Mouse (Mus musculus): ENCODE measurements around the gene Cort.

Gene Cort

DNA sequence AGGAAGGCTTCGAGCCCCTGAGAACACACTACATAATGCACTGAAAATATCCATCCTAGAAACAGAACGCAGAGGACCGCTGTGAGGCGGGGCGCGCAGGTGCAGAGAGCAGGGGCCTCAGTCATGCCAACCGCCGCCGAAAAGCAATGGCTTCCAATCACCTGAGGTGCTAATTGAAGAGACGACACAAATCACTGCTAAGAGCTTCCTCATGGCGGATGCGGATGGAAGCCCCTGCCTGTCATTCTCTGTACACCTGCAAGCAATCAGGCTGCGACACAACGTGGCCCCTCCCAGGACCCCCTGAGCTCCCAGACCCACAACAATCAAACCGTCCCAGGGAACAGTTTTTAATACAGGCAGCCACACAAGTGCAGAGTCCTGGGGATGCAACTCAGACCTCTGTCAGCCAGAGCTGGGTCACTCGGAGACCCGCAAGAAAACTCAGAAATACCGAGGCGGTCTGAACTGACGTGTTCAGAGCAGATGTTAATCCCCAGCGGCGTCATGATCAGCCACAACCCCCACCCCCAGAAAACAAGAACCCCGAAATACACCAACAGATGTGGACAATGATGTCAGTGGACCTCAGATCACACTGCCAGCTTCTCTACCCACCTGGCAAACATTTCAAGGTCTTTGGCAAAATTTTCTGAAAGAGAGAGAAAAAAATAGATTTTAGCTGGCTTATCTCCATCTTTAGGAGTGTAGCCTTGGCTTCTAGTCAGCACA is 4.6 kb upstream of the Cort start:
- ChIA-PET POLR2A (interaction anchor here in 3 of 4 experiments (0.6 to 1.6 kb wide), 3 partner anchors 8 to 49 kb away, joined by 3 to 4 read pairs (median 4); partner anchors contain the start of gene Dffa (in 1 of the 3)), CTCF (interaction anchor here in 3 of 4 experiments (0.6 to 3.3 kb wide), 3 partner anchors 13 to 17 kb away, joined by 3 to 10 read pairs (median 5); no protein-coding TSS in a partner anchor)

- POLR2A ChIA-PET: interaction anchor here in 2 of 4 experiments (0.6 to 1.6 kb wide), 6 partner anchors 8 to 501 kb away, joined by 3 to 4 read pairs (median 4); partner anchors contain the start of genes Cenps (in 2 of the 2) and Tardbp (in 1 of the 2)
- CTCF ChIA-PET: interaction anchor here in 2 of 4 experiments (0.6 to 1.3 kb wide), 4 partner anchors 27 to 183 kb away, joined by 3 read pairs; no protein-coding TSS in a partner anchor
These were observed 1.9 kb upstream of the Cort start for GRCm38 (mm10) chr4:149128467-149128866.

GRCm38 (mm10) chr4:149126115-149126509 is 451 bp downstream of the Cort start:
- ChIA-PET POLR2A (interaction anchor here in 2 of 4 experiments (0.6 to 3.7 kb wide), 5 partner anchors 8 to 194 kb away, joined by 3 to 13 read pairs (median 4); partner anchors contain the start of genes Cenps (in 1 of the 2), Dffa (in 1 of the 2) and Pgd (in 1 of the 2)), CTCF (no interaction called here)

DNA sequence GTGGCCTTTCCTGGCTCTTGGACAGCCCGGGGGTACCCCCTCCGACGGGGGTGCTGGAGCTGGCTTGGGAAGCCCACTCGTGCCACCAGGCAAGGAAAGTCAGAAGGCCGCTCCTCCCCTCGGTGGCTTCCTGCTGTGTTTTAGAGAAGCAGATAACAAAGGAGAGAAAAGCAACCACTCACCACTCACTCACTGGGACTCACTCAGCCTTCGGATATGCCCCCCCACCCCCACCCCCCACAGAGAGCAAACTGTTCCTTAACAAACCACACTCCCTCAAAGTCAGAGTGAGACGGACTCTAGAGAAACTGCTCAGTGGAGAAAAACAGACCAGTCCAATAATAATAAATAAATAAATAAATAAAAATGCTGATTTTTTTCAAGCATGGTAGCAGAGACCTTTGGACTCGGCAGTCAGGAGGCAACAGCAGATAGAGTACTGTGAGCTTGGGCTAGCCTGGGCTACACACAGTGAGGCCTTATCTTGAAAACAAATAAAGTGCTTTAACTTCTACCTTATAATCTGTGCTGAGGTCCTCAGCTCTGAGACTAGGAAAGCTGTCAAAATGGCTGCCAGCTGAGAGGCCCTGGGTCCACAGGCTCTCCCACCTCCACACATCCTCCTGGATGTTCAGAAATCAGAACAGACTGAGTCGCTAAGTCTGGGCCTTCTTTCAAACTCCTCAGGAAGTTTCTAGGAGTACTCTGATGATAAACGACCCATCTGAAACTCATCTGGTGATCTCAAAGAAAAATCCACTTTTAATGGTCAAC is 1.0 kb downstream of the Cort start:
- CTCF ChIA-PET: interaction anchor here in 2 of 4 experiments (0.6 to 1.1 kb wide), 3 partner anchors 19 to 396 kb away, joined by 3 to 8 read pairs (median 6); no protein-coding TSS in a partner anchor
- POLR2A ChIA-PET: interaction anchor here in 3 of 4 experiments (0.6 to 3.7 kb wide), 16 partner anchors 8 to 801 kb away, joined by 3 to 13 read pairs (median 4); partner anchors contain the start of genes Cenps (in 2 of the 3) and Dffa (in 1 of the 3)

DNA sequence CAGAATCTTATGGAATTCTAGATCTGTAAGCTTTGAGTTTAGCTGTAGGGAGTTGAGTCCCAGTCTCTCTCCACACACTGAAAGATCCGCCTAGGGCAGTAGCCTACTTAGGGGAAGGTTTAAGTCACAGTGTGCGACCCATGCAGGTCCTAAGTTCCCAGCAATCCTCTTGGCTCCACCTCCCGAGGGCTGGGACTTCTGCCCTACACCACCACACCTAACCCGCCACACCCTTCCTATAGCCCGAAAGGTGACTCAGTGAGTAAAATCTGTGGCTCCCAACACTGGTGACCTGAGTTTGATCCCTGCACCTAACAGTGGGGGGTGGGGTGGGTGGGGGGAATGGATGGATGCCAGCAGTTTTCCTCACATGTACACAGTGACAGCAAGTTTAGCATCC is 3.1 kb downstream of the Cort start:
- POLR2A ChIA-PET: interaction anchor here in 2 of 4 experiments (0.9 to 3.7 kb wide), 10 partner anchors 8 to 497 kb away, joined by 3 to 13 read pairs (median 3); partner anchors contain the start of genes Cenps (in 1 of the 2), Dffa (in 1 of the 2), Pgd (in 1 of the 2) and Tardbp (in 1 of the 2)
- CTCF ChIA-PET: interaction anchor here in 2 of 4 experiments (0.7 to 0.8 kb wide), 2 partner anchors 14 to 442 kb away, joined by 3 to 6 read pairs; partner anchors contain the start of gene Cenps (in 1 of the 2)

DNA sequence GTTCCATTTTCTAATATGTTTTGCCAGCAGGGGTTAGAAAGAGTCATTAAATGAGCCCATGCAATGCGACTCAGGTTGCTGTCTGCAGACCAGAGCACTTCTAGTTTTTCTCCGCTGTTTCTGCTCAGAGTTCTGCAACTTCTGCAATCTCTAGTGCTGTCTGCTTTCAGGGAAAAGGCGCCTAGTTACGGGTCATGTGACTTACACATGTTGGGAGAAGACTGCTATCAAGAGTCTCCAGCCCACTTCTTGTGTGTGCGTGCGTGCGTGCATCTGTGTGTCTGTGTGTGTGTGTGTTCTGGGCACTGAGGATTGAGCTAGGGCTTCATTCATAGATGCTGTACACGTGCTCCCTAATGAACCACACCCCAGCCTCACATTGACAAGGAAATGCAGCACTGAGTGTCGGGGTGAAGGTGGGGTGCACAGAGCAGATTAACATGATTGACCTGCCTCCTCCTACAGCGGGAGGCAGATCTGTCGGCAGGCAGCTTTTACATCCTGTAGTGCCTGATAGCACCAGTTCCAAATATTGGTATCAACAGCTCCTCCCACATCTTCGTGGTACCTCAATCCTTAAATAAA is 6.5 kb downstream of the Cort start:
- ChIA-PET CTCF (interaction anchor here in 2 of 4 experiments (0.7 kb wide), 3 partner anchors 44 to 46 kb away, joined by 3 to 5 read pairs (median 3); no protein-coding TSS in a partner anchor), POLR2A (interaction anchor here in 3 of 4 experiments (0.6 to 1.2 kb wide), 4 partner anchors 16 to 55 kb away, joined by 3 to 5 read pairs (median 3); partner anchors contain the start of gene Dffa (in 1 of the 3))

- POLR2A ChIA-PET: interaction anchor here in 3 of 4 experiments (0.5 to 1.6 kb wide), 23 partner anchors 8 to 1698 kb away, joined by 3 to 7 read pairs (median 3); partner anchors contain the start of genes Tardbp (in 3 of the 3), Cort (in 1 of the 3) and Pgd (in 1 of the 3)
- CTCF ChIA-PET: interaction anchor here in 3 of 4 experiments (0.6 to 1.6 kb wide), 6 partner anchors 20 to 460 kb away, joined by 3 to 5 read pairs (median 4); no protein-coding TSS in a partner anchor
These were observed 22.5 kb downstream of the Cort start, which contains the start of gene Dffa for GRCm38 (mm10) chr4:149103875-149104561. Gene Dffa (plus strand): TSS chr4:149104146.

DNA sequence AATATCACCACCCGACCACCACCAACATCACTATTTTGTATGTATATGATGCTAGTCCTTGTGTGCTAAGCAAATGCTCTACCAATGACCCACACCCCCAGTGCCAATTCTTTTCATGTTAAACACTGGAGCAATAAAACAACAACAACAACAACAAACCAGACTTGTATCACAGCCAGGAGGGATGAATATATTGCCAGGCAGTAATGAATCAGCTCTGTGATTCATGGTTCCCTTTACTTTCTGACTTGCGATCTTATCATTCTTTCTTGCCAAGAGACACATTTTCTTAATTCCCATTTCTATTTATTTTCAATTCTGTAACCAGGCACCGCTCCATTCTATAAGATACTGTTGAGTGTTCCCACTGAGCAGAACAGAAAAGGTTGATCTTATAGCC is 25.1 kb downstream of the Cort start:
- POLR2A ChIA-PET: interaction anchor here in 1 of 4 experiments (0.8 kb wide), 1 partner anchor 25 kb away, joined by 3 read pairs; no protein-coding TSS in a partner anchor
- CTCF ChIA-PET: no interaction called here

DNA sequence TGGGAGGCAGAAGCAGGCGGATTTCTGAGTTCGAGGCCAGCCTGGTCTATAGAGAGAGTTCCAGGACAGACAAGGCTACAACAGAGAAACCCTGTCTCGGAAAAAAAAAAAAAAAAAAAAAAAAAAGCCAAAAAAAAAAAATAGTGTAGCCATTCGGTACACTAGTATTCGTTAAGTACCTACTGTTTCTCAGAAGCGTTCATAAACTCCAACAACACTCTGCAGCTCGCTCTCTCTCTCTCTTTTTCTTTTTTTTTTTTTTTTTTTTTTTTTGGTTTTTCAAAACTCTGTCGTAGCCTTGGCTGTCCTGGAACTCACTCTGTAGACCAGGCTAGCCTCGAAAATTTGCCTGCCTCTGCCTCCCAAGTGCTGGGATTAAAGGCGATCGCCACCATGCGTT is 26.1 kb downstream of the Cort start:
- CTCF ChIA-PET: interaction anchor here in 1 of 4 experiments (0.6 kb wide), 1 partner anchor 8 kb away, joined by 3 read pairs; no protein-coding TSS in a partner anchor
- POLR2A ChIA-PET: interaction anchor here in 1 of 4 experiments (0.6 to 0.8 kb wide), 4 partner anchors 24 to 931 kb away, joined by 3 to 4 read pairs (median 3); no protein-coding TSS in a partner anchor

DNA sequence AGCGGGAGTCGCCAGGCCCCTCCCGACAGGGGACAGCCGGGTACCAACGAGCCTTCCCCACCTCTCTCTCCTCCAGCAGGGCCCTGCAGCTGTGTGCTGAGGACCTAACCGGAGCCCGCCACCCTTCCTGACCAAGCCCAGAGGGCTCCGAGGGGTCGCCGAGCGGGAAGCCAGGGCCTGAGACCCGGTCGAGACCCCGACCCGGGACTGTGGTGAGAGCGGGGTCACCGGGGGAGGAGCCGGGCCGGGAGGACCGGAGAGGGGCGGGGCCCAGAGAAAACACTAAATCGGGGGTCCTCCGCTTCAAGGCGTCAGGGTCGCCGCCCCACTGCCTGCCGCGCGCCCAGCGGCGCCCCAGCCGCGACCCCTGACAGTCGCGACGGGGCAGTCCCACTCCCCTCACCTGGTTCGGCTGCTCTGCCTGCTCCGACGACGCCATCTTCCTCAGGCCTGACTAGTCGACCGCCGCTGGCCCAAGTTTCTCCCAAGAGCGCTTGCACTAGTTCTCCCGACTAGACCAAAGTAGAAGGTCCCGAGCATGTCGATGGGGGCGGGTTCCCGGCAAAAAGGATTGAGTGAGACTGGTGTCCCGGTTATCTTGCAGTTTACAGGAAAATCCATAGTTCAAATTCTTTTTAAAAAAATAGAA is 27.1 kb downstream of the Cort start, which contains the start of gene Pex14:
TSS of gene Pex14 (minus strand) at position 508 of the 649 bp plus-strand sequence.
- CTCF ChIA-PET: interaction anchor here in 1 of 4 experiments (1.2 kb wide), 1 partner anchor 24 kb away, joined by 3 read pairs; no protein-coding TSS in a partner anchor
- POLR2A ChIA-PET: interaction anchor here in 1 of 4 experiments (0.7 to 1.3 kb wide), 2 partner anchors 13 to 18 kb away, joined by 3 to 6 read pairs; no protein-coding TSS in a partner anchor

DNA sequence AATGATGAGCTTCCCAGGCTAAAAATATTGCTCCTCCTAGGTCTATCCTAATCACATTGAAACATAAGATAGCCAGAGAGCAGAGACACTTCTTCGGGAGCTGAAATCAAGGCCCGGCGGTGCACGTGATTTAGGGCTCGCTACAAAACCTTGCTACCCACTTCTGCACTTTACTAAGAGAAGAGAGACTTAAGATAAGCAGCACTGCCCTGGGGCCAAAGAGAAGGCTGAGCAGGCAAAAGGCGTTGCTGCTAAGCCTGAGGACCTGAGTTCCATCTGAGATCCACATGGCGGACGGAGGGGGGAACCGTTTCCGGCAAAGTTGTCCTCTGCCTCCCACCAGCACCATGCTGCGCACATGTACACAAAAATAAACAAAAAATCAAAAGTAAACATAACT is 28.0 kb downstream of the Cort start:
- ChIA-PET CTCF (interaction anchor here in 1 of 4 experiments (1.2 kb wide), 1 partner anchor 23 kb away, joined by 3 read pairs; no protein-coding TSS in a partner anchor), POLR2A (interaction anchor here in 2 of 4 experiments (0.7 to 1.5 kb wide), 4 partner anchors 10 to 26 kb away, joined by 3 to 6 read pairs (median 3); no protein-coding TSS in a partner anchor)

DNA sequence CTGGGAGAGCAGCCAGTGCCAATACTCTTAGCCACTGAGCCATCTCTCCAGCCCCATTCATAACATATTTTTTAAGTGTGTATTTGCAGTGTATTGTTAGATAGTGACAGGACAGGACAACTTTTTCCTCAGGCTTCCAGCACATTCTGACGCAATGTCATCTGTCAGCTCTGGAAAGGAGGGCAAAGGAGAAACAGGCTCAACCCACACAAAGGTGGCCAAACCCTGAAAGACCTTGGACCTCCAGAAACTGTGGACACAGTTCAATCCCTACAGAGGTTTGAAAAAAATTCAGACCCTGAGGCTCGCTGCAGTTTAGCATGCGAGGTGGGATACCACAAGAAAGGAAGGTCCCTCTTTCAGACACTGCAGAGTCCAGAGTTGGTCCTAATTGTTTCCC is 28.6 kb downstream of the Cort start:
- POLR2A ChIA-PET: interaction anchor here in 2 of 4 experiments (0.7 to 1.5 kb wide), 2 partner anchors 11 to 27 kb away, joined by 3 read pairs; no protein-coding TSS in a partner anchor
- CTCF ChIA-PET: no interaction called here

DNA sequence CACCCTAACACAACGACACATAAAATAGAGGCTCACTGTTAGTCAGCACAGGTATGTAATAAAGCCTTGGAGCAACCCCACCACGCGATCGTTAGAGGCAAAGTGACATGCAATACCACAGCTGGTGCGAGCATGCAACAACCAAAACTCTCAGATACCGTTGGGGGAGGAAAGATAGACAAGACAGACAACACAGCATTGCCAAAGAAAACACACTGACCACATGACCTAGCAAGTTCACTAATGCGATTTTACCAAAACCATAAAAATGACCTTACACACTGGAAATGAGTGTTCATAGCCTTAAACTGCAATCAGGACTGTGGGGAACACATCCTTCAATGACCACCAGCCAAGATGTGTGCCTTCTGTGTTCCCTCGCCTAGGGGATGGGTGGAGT is 35.2 kb downstream of the Cort start:
- CTCF ChIA-PET: interaction anchor here in 3 of 4 experiments (0.6 to 1.0 kb wide), 3 partner anchors 11 to 335 kb away, joined by 3 to 7 read pairs (median 3); no protein-coding TSS in a partner anchor
- POLR2A ChIA-PET: no interaction called here

DNA sequence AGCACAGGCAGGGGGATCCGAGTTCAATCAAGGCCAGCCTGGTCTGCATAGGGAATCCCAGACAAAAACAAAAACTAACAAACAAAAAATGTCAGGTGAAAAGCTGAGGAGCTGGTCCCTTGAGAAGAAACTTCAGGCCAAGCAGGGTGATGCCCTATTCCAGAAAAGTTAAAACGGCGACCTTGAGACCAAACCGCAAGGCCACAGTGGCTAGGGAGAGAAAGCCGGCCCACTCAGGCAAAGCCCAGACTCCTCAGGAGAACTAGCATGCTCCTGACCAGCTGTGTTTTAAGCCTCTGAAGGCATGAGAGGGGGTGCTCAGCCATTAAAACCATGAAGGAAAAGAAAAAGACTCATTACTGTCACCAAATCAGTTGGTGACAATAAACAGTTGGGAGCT is 41.2 kb downstream of the Cort start:
- ChIA-PET CTCF (interaction anchor here in 3 of 4 experiments (0.5 to 1.8 kb wide), 4 partner anchors 9 to 356 kb away, joined by 3 to 14 read pairs (median 8); no protein-coding TSS in a partner anchor), POLR2A (interaction anchor here in 2 of 4 experiments (0.6 to 1.1 kb wide), 3 partner anchors 36 to 1513 kb away, joined by 3 read pairs; no protein-coding TSS in a partner anchor)

DNA sequence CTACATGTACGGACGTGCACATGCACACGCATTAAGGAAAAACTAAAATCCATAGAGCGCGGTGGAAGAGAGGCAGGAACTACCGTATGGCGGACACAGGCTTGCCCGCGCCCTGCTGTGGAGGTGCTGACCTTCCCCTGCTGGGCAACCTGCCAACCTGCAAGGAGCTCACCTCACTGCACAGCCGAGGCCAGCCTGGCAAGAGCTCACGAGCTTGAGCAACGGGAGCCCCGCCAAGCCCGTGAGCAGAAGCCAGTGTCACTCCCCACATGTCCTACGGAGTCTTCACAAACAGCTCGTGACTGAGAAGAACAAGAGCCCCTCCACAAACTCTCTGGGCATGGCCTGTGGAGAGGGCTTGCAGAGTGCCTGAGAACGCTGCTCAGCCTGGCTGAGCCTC is 45.0 kb downstream of the Cort start:
- POLR2A ChIA-PET: interaction anchor here in 3 of 4 experiments (0.6 to 1.2 kb wide), 5 partner anchors 16 to 298 kb away, joined by 3 to 6 read pairs (median 4); no protein-coding TSS in a partner anchor
- CTCF ChIA-PET: interaction anchor here in 3 of 4 experiments (0.6 to 1.6 kb wide), 5 partner anchors 62 to 448 kb away, joined by 3 to 8 read pairs (median 4); no protein-coding TSS in a partner anchor

- CTCF ChIA-PET: interaction anchor here in 2 of 4 experiments (0.6 to 2.4 kb wide), 2 partner anchors 11 to 399 kb away, joined by 7 to 12 read pairs; no protein-coding TSS in a partner anchor
- POLR2A ChIA-PET: interaction anchor here in 1 of 4 experiments (0.7 kb wide), 1 partner anchor 609 kb away, joined by 4 read pairs; no protein-coding TSS in a partner anchor
These were observed 46.5 kb downstream of the Cort start for GRCm38 (mm10) chr4:149080111-149080510.
